ENCODE assay signal across 19 mouse cellular contexts in genomic region chr13:90342823-90343222, GRCm38 (mm10).
"Had no signal": no experiment of that assay in that cellular context is flagged by ENCODE, and none has a peak within 500 bp of the region (broad histone marks: within the 10 kb centered on the region; RNA-seq: fewer than 3 reads in every experiment).

No protein-coding gene starts in this region.

- H3K9ac ChIP-seq: limb, embryonic 13.5 days; liver, embryonic 13.5 days; midbrain, embryonic 13.5 days; neural tube, embryonic 13.5 days had no signal

- H3K9me3 ChIP-seq: limb, embryonic 10.5 days; limb, embryonic 13.5 days; liver, embryonic 13.5 days; megakaryocyte, embryonic 14.5 days; midbrain, embryonic 10.5 days; midbrain, embryonic 13.5 days; neural tube, embryonic 13.5 days had no signal

- H3K27me3 ChIP-seq: limb, embryonic 13.5 days; liver, embryonic 13.5 days; megakaryocyte, embryonic 14.5 days; midbrain, embryonic 13.5 days; neural tube, embryonic 13.5 days had no signal

- H3K27ac ChIP-seq: limb, embryonic 10.5 days; liver, embryonic 13.5 days; macrophage; midbrain, embryonic 10.5 days; midbrain, embryonic 13.5 days; neural tube, embryonic 13.5 days had no signal

- H3K4me3 ChIP-seq: limb, embryonic 10.5 days; limb, embryonic 13.5 days; liver, embryonic 13.5 days; megakaryocyte, embryonic 14.5 days; midbrain, embryonic 10.5 days; midbrain, embryonic 13.5 days; myocyte; neural tube, embryonic 13.5 days had no signal

- H3K4me1 ChIP-seq: limb, embryonic 10.5 days; limb, embryonic 13.5 days; liver, embryonic 13.5 days; megakaryocyte, embryonic 14.5 days; midbrain, embryonic 10.5 days; midbrain, embryonic 13.5 days; neural tube, embryonic 13.5 days had no signal

- H3K36me3 ChIP-seq: limb, embryonic 10.5 days; limb, embryonic 13.5 days; liver, embryonic 13.5 days; midbrain, embryonic 10.5 days; midbrain, embryonic 13.5 days; neural tube, embryonic 13.5 days had no signal

- DNase-seq: kidney, adult 18-20 months; kidney, adult 9 months; kidney, postnatal 14 days; kidney, postnatal 4 days; layer of hippocampus, adult 9-11 months; liver, embryonic 13.5 days; lung, adult 2 months; retina, postnatal 1 day; thymus, adult 18-20 months; thymus, postnatal 36 days had no signal

- ATAC-seq: midbrain, embryonic 13.5 days; midbrain, embryonic 16.5 days had no signal

- H3K4me2 ChIP-seq: limb, embryonic 13.5 days; liver, embryonic 13.5 days; midbrain, embryonic 13.5 days; neural tube, embryonic 13.5 days had no signal
